Mouse (Mus musculus): ENCODE data around the gene Vmn1r95.
"Not testable (repeated sequence)": the region's sequence is repeated elsewhere in the genome, so short reads cannot be mapped to it uniquely, and the experiment has no call there.

Vmn1r95 gene

GRCm38 (mm10) chr7:20193410-20193809, at the start of gene Vmn1r95:
Gene Vmn1r95 (plus strand): TSS chr7:20193710.
- not testable (repeated sequence) for DNase-seq (ENCODE audit: low spot score)

GRCm38 (mm10) chr7:20168277-20168676, 25.2 kb upstream of the Vmn1r95 start, which contains the start of gene Vmn1r94:
Gene Vmn1r94 (minus strand): TSS chr7:20168377.
- DNase-seq (ENCODE audit: low spot score), result not testable (repeated sequence)

DNA sequence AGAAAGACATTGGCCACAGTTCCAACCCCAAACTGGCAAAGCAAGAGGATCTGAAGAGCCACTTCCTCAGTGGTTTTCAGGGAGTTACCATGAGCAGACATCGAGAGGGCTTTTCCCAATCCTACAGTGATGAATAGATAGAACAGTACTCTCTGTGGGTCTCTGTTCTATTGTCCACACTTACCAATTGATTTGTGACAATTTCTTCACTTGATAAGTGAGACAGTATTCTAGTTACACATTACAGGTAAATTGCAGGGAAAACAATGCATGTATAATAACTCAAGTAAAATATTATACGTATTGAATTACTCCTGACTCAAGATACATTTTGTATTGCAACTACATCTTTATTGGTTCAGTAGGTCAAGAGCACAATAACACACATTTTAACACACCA, 12.0 kb downstream of the Vmn1r95 start, which contains the start of gene Gm6164:
Gene Gm6164, minus strand, starts transcription at position 101 of the 400 bp plus-strand sequence.
- DNase-seq (ENCODE audit: low spot score), result not testable (repeated sequence)

- not testable (repeated sequence) for DNase-seq (ENCODE audit: low spot score)
Observed at GRCm38 (mm10) chr7:20233728-20234127, 40.2 kb downstream of the Vmn1r95 start, which contains the start of gene Gm4498. Gene Gm4498 (minus strand): TSS chr7:20233828.
